Mouse (Mus musculus) CH12.LX (cell line): ENCODE measurements around the gene Cmip. TPM values are rescaled to one million over a fixed set of nuclear protein-coding genes. Genes with fewer than 3 reads are reported as not detected.

Experiments used
- DNase-seq: peaks from one replicate; pipeline ENCODE4 v3.0.0-alpha.2; 2013; ENCODE audit errors: extremely low read depth
- H3K27ac ChIP-seq: 2 replicates; pipeline ENCODE4 v1.5.1; 2012; ENCODE audit warnings: low read depth, mild to moderate bottlenecking, control low read depth, moderate library complexity; ENCODE audit not compliant: insufficient read depth
- H3K27me3 ChIP-seq: replicated peaks from 2 replicates; pipeline ENCODE3; 2012; ENCODE audit warnings: inconsistent platforms
- H3K36me3 ChIP-seq, 2 experiments: replicated peaks in 1 of 2; 2 replicates each; pipeline versions ENCODE3 to v1.6.1; 2012; ENCODE audit warnings: inconsistent platforms in 1 of 2, low read length in 1 of 2, mild to moderate bottlenecking in 1 of 2, mixed read lengths in 1 of 2, moderate library complexity in 1 of 2; ENCODE audit not compliant: control insufficient read depth in 1 of 2, insufficient read depth in 1 of 2
- H3K4me1 ChIP-seq, 2 experiments: 2 replicates each; pipeline ENCODE4 v1.6.1; 2012; ENCODE audit warnings: inconsistent platforms in 1 of 2, moderate library complexity in 1 of 2; ENCODE audit not compliant: insufficient read depth in 2 of 2, control insufficient read depth in 1 of 2
- H3K4me2 ChIP-seq: 2 replicates; pipeline ENCODE4 v1.6.1; 2012; ENCODE audit warnings: low read depth, mild to moderate bottlenecking, control low read depth; ENCODE audit not compliant: poor library complexity, insufficient read depth, severe bottlenecking
- H3K4me3 ChIP-seq, 3 experiments: fragments of 150-350 bp in 1 of 3; sonication (generic) in 1 of 3; replicated peaks in 1 of 3; 2 replicates each; pipeline versions ENCODE3 to v1.5.1; 2011 to 2012; ENCODE audit warnings: low read depth in 2 of 3, low read length in 2 of 3, mild to moderate bottlenecking in 2 of 3, moderate library complexity in 2 of 3, control low read depth in 1 of 3, improper control_type of control experiment in 1 of 3, inconsistent platforms in 1 of 3, mixed read lengths in 1 of 3; ENCODE audit not compliant: poor library complexity in 1 of 3
- H3K79me2 ChIP-seq: replicated peaks from 2 replicates; pipeline ENCODE4 v1.6.1; 2012; ENCODE audit warnings: mild to moderate bottlenecking, moderate library complexity; ENCODE audit not compliant: control insufficient read depth, poor library complexity, insufficient read depth, severe bottlenecking; ENCODE audit errors: extremely low read depth
- H3K9ac ChIP-seq: 2 replicates; pipeline ENCODE4 v1.6.1; 2012; ENCODE audit warnings: low read depth, mild to moderate bottlenecking, control low read depth, moderate library complexity; ENCODE audit not compliant: insufficient read depth
- H3K9me3 ChIP-seq: replicated peaks from 2 replicates; pipeline ENCODE3; 2012; ENCODE audit warnings: low read length, inconsistent platforms, mixed read lengths
- BHLHE40 ChIP-seq: IDR thresholded peaks from 2 replicates; pipeline ENCODE4 v1.6.1; 2011; ENCODE audit warnings: mild to moderate bottlenecking, low read depth, low read length, improper control_type of control experiment
- CTCF ChIP-seq, 2 experiments: IDR thresholded peaks in 1 of 2; conservative IDR thresholded peaks in 1 of 2; 2 replicates each; pipeline ENCODE4 v1.5.1; 2011 to 2012; ENCODE audit warnings: low read depth in 2 of 2, low read length in 2 of 2, improper control_type of control experiment in 1 of 2, inconsistent platforms in 1 of 2, mild to moderate bottlenecking in 1 of 2, moderate library complexity in 1 of 2
- E2F4 ChIP-seq: IDR thresholded peaks from 2 replicates; pipeline ENCODE4 v1.6.1; 2011; ENCODE audit warnings: low read depth, low read length, improper control_type of control experiment; ENCODE audit not compliant: insufficient replicate concordance
- ELF1 ChIP-seq: IDR thresholded peaks from 2 replicates; pipeline ENCODE4 v1.6.1; 2014; ENCODE audit warnings: low read depth, mild to moderate bottlenecking, inconsistent platforms, low read length, improper control_type of control experiment
- EP300 ChIP-seq: IDR thresholded peaks from 2 replicates; pipeline ENCODE4 v1.6.1; 2011; ENCODE audit warnings: low read length, improper control_type of control experiment
- ETS1 ChIP-seq: conservative IDR thresholded peaks from 2 replicates; pipeline ENCODE4 v1.6.1; 2012; ENCODE audit warnings: low read depth, mild to moderate bottlenecking, inconsistent platforms, low read length, improper control_type of control experiment, moderate library complexity
- HCFC1 ChIP-seq: IDR thresholded peaks from 2 replicates; pipeline ENCODE4 v1.6.1; 2012; ENCODE audit warnings: low read depth, mild to moderate bottlenecking, inconsistent platforms, low read length, improper control_type of control experiment
- IRF4 ChIP-seq: IDR thresholded peaks from 2 replicates; pipeline ENCODE4 v1.6.1; 2014; ENCODE audit warnings: low read depth, mild to moderate bottlenecking, inconsistent platforms, low read length, improper control_type of control experiment
- JUN ChIP-seq: IDR thresholded peaks from 2 replicates; pipeline ENCODE4 v1.6.1; 2011; ENCODE audit warnings: low read depth, mild to moderate bottlenecking, low read length, improper control_type of control experiment, moderate library complexity; ENCODE audit not compliant: insufficient read depth
- MAFK ChIP-seq: IDR thresholded peaks from 2 replicates; pipeline ENCODE4 v1.6.1; 2011; ENCODE audit warnings: low read length, improper control_type of control experiment; ENCODE audit not compliant: insufficient replicate concordance
- MXI1 ChIP-seq: IDR thresholded peaks from 2 replicates; pipeline ENCODE4 v1.6.1; 2011; ENCODE audit warnings: mild to moderate bottlenecking, low read depth, low read length, improper control_type of control experiment
- PAX5 ChIP-seq: IDR thresholded peaks from 2 replicates; pipeline ENCODE4 v1.6.1; 2012; ENCODE audit warnings: low read length, inconsistent platforms, mixed read lengths
- POLR2A ChIP-seq: IDR thresholded peaks from 2 replicates; pipeline ENCODE4 v1.6.1; 2011; ENCODE audit warnings: low read depth, mild to moderate bottlenecking, improper control_type of control experiment, low read length
- POLR2AphosphoS2 ChIP-seq: IDR thresholded peaks from 2 replicates; pipeline ENCODE4 v1.6.1; 2011; ENCODE audit warnings: low read depth, low read length, improper control_type of control experiment
- RAD21 ChIP-seq: IDR thresholded peaks from 2 replicates; pipeline ENCODE4 v1.6.1; 2011; ENCODE audit warnings: low read depth, mild to moderate bottlenecking, low read length, improper control_type of control experiment, moderate library complexity
- RCOR1 ChIP-seq: conservative IDR thresholded peaks from 2 replicates; pipeline ENCODE4 v1.6.1; 2012; ENCODE audit warnings: low read depth, mild to moderate bottlenecking, inconsistent platforms, low read length, improper control_type of control experiment
- SMC3 ChIP-seq: IDR thresholded peaks from 2 replicates; pipeline ENCODE4 v1.6.1; 2011; ENCODE audit warnings: low read depth, low read length, improper control_type of control experiment
- TBP ChIP-seq: conservative IDR thresholded peaks from 2 replicates; pipeline ENCODE4 v1.6.1; 2011; ENCODE audit warnings: low read depth, low read length, improper control_type of control experiment
- TCF12 ChIP-seq: IDR thresholded peaks from 2 replicates; pipeline ENCODE4 v1.6.1; 2014; ENCODE audit warnings: low read depth, mild to moderate bottlenecking, inconsistent platforms, low read length, improper control_type of control experiment
- UBTF ChIP-seq: IDR thresholded peaks from 2 replicates; pipeline ENCODE4 v1.6.1; 2012; ENCODE audit warnings: low read depth, mild to moderate bottlenecking, inconsistent platforms, low read length, improper control_type of control experiment, moderate library complexity
- USF1 ChIP-seq: IDR thresholded peaks from 2 replicates; pipeline ENCODE4 v1.6.1; 2014; ENCODE audit warnings: low read depth, mild to moderate bottlenecking, inconsistent platforms, low read length, improper control_type of control experiment
- USF2 ChIP-seq: conservative IDR thresholded peaks from 2 replicates; pipeline ENCODE4 v1.6.1; 2011; ENCODE audit warnings: low read depth, low read length, improper control_type of control experiment
- ZC3H11A ChIP-seq: IDR thresholded peaks from 2 replicates; pipeline ENCODE4 v1.6.1; 2012; ENCODE audit warnings: low read depth, mild to moderate bottlenecking, inconsistent platforms, low read length, improper control_type of control experiment
- ZKSCAN1 ChIP-seq: IDR thresholded peaks from 2 replicates; pipeline ENCODE4 v1.6.1; 2012; ENCODE audit warnings: low read depth, inconsistent platforms, low read length, improper control_type of control experiment, borderline replicate concordance
- ZNF384 ChIP-seq: IDR thresholded peaks from 2 replicates; pipeline ENCODE4 v1.6.1; 2012; ENCODE audit warnings: low read depth, low read length, improper control_type of control experiment, inconsistent platforms
- dilution Hi-C: fragments of 300-500 bp; cut with MboI; formaldehyde crosslinking; loops from 2 replicates; pipeline ENCODE4 v1.14.3; 2020; ENCODE audit warnings: low sequenced_read_pairs; ENCODE audit not compliant: extremely low pct_unique_long_range_greater_than_20kb, extremely low pct_ligation_motif_present
- in situ Hi-C: fragments of 300-500 bp; cut with MboI; formaldehyde crosslinking; loops from 3 replicates; pipeline ENCODE4 v1.14.3; 2019; ENCODE audit warnings: low sequenced_read_pairs, low pct_ligation_motif_present, low pct_unique_long_range_greater_than_20kb, mixed read lengths
- polyA plus RNA-seq: library from polyadenylated mRNA; unstranded; fragments of >175 nt; gene quantifications from 2 replicates; pipeline ENCODE4 v1.2.1, GENCODE M21; 2012; ENCODE audit warnings: low read depth; ENCODE audit not compliant: insufficient read length
- total RNA-seq, 2 experiments: library from RNA; depleted of rRNA; stranded (reverse); fragments of 300-350 nt in 1 of 2; fragments of >200 nt in 1 of 2; gene quantifications; 2 replicates each; pipeline ENCODE4 v1.2.3; 2012 to 2014

The Cmip gene
- total and polyA plus RNA-seq, 3 experiments: 5.2 to 39.0 (median 16.5) TPM

- no peak overlapping the region for H3K4me3 ChIP-seq
- H3K27me3 ChIP-seq: no peaks in the 10 kb centered on the region
- H3K4me2 ChIP-seq: no peak overlapping the region
- H3K79me2 ChIP-seq: no peaks in the 10 kb centered on the region; the same call in 1 of the 2 replicates
- in situ Hi-C loops (no loop called here), dilution Hi-C loops (no loop called here)
- H3K9ac ChIP-seq: no peak overlapping the region
- peaks cover 14 to 76% of the 10 kb centered on the region in 2 experiments; a peak in 3 of 4 replicates for H3K4me1 ChIP-seq
- H3K9me3 ChIP-seq: no peaks in the 10 kb centered on the region
- no peak overlapping the region for H3K27ac ChIP-seq
- peaks cover 0 to 44% of the 10 kb centered on the region in 2 experiments for H3K36me3 ChIP-seq
- TF ChIP-seq TCF12: no peak
- no peak for TF ChIP-seq RCOR1
- no peak for TF ChIP-seq HCFC1
- no peak for TF ChIP-seq MAFK
- TF ChIP-seq RAD21: no peak
- TF ChIP-seq E2F4: no peak
- no peak for TF ChIP-seq EP300
- no peak for TF ChIP-seq JUN
- TF ChIP-seq ELF1: no peak
- TF ChIP-seq PAX5: no peak
- no peak for TF ChIP-seq IRF4
- no peak for TF ChIP-seq USF1
- no peak for DNase-seq
Observed at GRCm38 (mm10) chr8:117364374-117365160, 107.7 kb downstream of the Cmip start.

- dilution Hi-C loops (no loop called here), in situ Hi-C loops (no loop called here)
- H3K4me3 ChIP-seq: no peak overlapping the region
- peaks cover 14 to 75% of the 10 kb centered on the region in 2 experiments; a peak in 3 of 4 replicates for H3K4me1 ChIP-seq
- no peak for TF ChIP-seq BHLHE40
- TF ChIP-seq ZKSCAN1: no peak
- no peak for TF ChIP-seq ETS1
- TF ChIP-seq POLR2A: no peak
- no peak for TF ChIP-seq ELF1
- no peak for TF ChIP-seq ZC3H11A
- TF ChIP-seq HCFC1: no peak
- TF ChIP-seq CTCF (conservative IDR thresholded peaks at IDR 0.05 in 1 of 2, IDR thresholded peaks at IDR 0.05 in 1 of 2; ENCODE audit: low read depth in 2 of 2, low read length in 2 of 2): peak in 1 of 2 experiments; percentile 50; a peak in 2 of 4 replicates
- no peak for TF ChIP-seq POLR2AphosphoS2
- no peak for TF ChIP-seq E2F4
- TF ChIP-seq USF2: no peak
- TF ChIP-seq UBTF: no peak
- peak; percentile 38 for TF ChIP-seq RAD21
- no peak for TF ChIP-seq TBP
- no peak for TF ChIP-seq MXI1
- TF ChIP-seq JUN: no peak
- TF ChIP-seq SMC3: peak; percentile 37
- TF ChIP-seq ZNF384: no peak
- TF ChIP-seq, all 38 proteins: peak for 3
- H3K9me3 ChIP-seq: no peaks in the 10 kb centered on the region
- H3K27me3 ChIP-seq: no peaks in the 10 kb centered on the region
- H3K27ac ChIP-seq: no peak overlapping the region
- no peak overlapping the region for H3K4me2 ChIP-seq
- H3K79me2 ChIP-seq: no peaks in the 10 kb centered on the region; the same call in 1 of the 2 replicates
- peaks cover 0 to 41% of the 10 kb centered on the region in 2 experiments for H3K36me3 ChIP-seq
- no peak for DNase-seq
- no peak overlapping the region for H3K9ac ChIP-seq
Observed at GRCm38 (mm10) chr8:117366475-117366874, 109.6 kb downstream of the Cmip start.
